Mouse (Mus musculus) neural tube, embryonic 15.5 days (tissue): ENCODE data around the gene Epb41l1. TPM values are rescaled to one million over a fixed set of nuclear protein-coding genes. Genes with fewer than 3 reads are reported as not detected.

Experiments
- ATAC-seq: fragments of 200-750 bp; cut with Nextera tagmentation; 2 replicates; pipeline ENCODE4 v1.8.0; 2017; ENCODE audit warnings: mild to moderate bottlenecking, moderate TSS enrichment, moderate library complexity; ENCODE audit not compliant: low FRiP score
- H3K27ac ChIP-seq: fragments of 300-500 bp; sonication (generic); replicated peaks from 2 replicates; pipeline ENCODE4 v1.5.1; 2015; ENCODE audit warnings: mild to moderate bottlenecking, inconsistent platforms
- H3K27me3 ChIP-seq: fragments of 300-500 bp; sonication (generic); replicated peaks from 2 replicates; pipeline ENCODE4 v1.6.1; 2015; ENCODE audit warnings: inconsistent platforms
- H3K36me3 ChIP-seq: fragments of 300-500 bp; sonication (generic); 2 replicates; pipeline ENCODE4 v1.6.1; 2015; ENCODE audit warnings: inconsistent platforms
- H3K4me1 ChIP-seq: fragments of 300-500 bp; sonication (generic); 2 replicates; pipeline ENCODE4 v1.6.1; 2015; ENCODE audit warnings: inconsistent platforms
- H3K4me2 ChIP-seq: fragments of 300-500 bp; sonication (generic); 2 replicates; pipeline ENCODE4 v1.6.1; 2015; ENCODE audit warnings: inconsistent platforms, mild to moderate bottlenecking, moderate library complexity
- H3K4me3 ChIP-seq: fragments of 300-500 bp; sonication (generic); replicated peaks from 2 replicates; pipeline ENCODE4 v1.5.1; 2015; ENCODE audit warnings: mild to moderate bottlenecking, inconsistent platforms
- H3K9ac ChIP-seq: fragments of 300-500 bp; sonication (generic); replicated peaks from 2 replicates; pipeline ENCODE4 v1.6.1; 2015; ENCODE audit warnings: mild to moderate bottlenecking, inconsistent platforms
- H3K9me3 ChIP-seq: fragments of 300-500 bp; sonication (generic); replicated peaks from 2 replicates; pipeline ENCODE4 v1.6.1; 2016; ENCODE audit warnings: inconsistent platforms
- WGBS: fragments of 180-500 bp; shearing (Covaris S2); methylation state at CpG from one replicate; pipeline ENCODE4 v1.1.7; 2015; ENCODE audit warnings: mixed read lengths; 5-methylcytosine and 5-hydroxymethylcytosine counted together
- polyA plus RNA-seq: library from polyadenylated mRNA; unstranded; fragments of >200 nt; fragmentation: Nextera tagmentation; extraction: Ambion mirVana; gene quantifications from 2 replicates; pipeline ENCODE4 v1.2.1, GENCODE M21; 2015

Gene Epb41l1
- polyA plus RNA-seq, 1 experiment from 2014 or later = 14.8 TPM

DNA sequence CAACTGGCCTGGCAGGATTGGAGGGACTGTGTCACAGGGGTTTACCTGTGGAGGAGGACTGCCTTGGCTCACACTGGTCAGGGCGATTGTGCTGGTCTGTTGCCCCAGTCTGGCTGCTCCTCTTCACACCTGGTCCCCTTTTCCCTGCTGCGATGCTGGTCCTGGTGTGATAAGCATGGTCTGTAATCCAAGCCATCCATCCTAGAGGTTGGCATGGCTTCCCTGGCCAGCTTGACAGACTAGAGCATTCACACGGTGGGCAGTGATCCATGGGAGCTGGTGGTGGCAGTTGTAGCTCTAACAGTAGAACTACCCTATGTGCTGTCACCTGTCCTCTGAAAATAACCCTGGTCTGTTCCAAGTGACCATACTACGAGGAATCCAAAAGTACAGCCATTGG is 43.7 kb downstream of the Epb41l1 start:
- H3K27me3 ChIP-seq = no peaks in the 10 kb centered on the region
- WGBS = 89% methylated on average over 4 of the region's 4 CpGs
- peaks cover 8% of the 10 kb centered on the region; the same call in 1 of the 2 replicates for H3K36me3 ChIP-seq
- peaks cover 29% of the 10 kb centered on the region for H3K4me1 ChIP-seq
- H3K27ac ChIP-seq = no peak overlapping the region
- H3K9ac ChIP-seq = no peak overlapping the region
- ATAC-seq = no peak; the same call in 1 of the 2 replicates
- no peak overlapping the region for H3K4me3 ChIP-seq
- no peak overlapping the region for H3K4me2 ChIP-seq
- H3K9me3 ChIP-seq = no peaks in the 10 kb centered on the region

DNA sequence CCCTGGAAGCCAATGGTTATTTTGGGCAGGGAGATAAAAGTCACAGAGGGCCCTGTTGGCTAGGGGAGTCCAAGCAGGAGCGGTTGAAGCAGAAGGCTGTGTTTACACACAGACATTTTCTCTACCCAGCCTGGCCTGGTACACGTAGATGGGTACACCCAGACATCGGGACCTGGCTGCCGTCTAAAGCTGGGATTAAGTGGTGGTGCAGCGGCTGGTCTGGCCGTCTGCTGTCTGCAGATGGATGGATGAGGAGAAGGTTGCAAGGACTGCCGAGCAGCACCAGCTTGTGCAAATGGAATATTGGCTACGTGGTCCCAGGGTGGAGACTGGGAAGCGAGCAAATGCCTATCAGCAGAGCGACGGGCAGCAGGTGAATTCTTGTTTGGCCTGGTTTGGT is 46.8 kb downstream of the Epb41l1 start:
- Histone ChIP-seq H3K4me2 (no peak overlapping the region), H3K4me1 (peaks cover 15% of the 10 kb centered on the region), H3K27ac (no peak overlapping the region), H3K36me3 (peaks cover 8% of the 10 kb centered on the region; the same call in 1 of the 2 replicates), H3K9me3 (no peaks in the 10 kb centered on the region), H3K9ac (no peak overlapping the region), H3K4me3 (no peak overlapping the region), H3K27me3 (no peaks in the 10 kb centered on the region)
- ATAC-seq = no peak
- 90% methylated on average over 11 of the region's 11 CpGs for WGBS

DNA sequence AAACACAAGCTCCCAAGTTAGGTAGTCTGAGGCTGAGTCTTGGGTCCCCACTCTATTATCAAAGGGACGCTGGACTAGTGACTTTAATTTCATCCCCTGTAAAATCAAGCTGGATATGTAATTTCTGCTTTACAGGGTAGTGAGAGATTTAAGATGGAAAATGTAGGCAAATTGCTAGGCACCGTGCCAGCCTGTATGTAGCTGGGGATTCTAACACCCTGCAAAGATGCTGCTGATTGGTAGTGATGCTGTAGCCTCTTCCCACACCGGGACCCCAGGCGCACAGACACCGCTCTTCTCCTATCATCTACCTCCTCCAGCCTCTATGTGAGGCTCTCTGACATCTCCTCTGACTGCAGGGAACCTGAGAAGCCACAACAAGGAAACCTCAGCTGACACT is 48.2 kb downstream of the Epb41l1 start:
- Histone ChIP-seq H3K27me3 (no peaks in the 10 kb centered on the region), H3K27ac (peak overlapping the region; percentile 55), H3K4me3 (no peak overlapping the region), H3K9me3 (no peaks in the 10 kb centered on the region), H3K4me2 (no peak overlapping the region), H3K36me3 (peaks cover 8% of the 10 kb centered on the region; the same call in 1 of the 2 replicates), H3K4me1 (peaks cover 11% of the 10 kb centered on the region), H3K9ac (no peak overlapping the region)
- WGBS = 71% methylated on average over 5 of the region's 5 CpGs
- no peak for ATAC-seq

DNA sequence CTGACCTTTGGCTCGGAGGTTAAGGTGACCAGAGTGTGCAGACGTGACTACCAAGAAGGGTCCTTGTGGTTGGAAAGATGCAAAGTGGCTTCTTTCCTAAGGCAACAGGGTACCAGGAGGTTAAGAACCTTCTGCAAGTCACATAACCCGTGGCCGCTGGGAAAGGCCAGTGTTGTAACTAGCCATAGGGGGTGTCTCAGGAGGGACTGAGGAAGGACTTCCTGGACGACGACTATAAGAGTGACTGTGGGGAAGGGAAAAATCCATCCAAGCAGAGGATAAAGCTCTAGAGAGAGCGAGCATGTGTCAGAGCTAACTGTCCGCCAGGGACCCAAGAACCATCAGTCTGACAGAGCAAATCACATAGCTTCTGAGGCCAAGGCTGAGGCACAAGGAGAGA is 48.8 kb downstream of the Epb41l1 start:
- ATAC-seq = no peak
- Histone ChIP-seq H3K27me3 (no peaks in the 10 kb centered on the region), H3K4me3 (no peak overlapping the region), H3K27ac (peak overlapping the region; percentile 55; the same call in 1 of the 2 replicates), H3K9ac (no peak overlapping the region), H3K4me1 (peaks cover 17% of the 10 kb centered on the region), H3K36me3 (peaks cover 8% of the 10 kb centered on the region; the same call in 1 of the 2 replicates), H3K4me2 (no peak overlapping the region), H3K9me3 (no peaks in the 10 kb centered on the region)
- WGBS = 78% methylated on average over 8 of the region's 8 CpGs

DNA sequence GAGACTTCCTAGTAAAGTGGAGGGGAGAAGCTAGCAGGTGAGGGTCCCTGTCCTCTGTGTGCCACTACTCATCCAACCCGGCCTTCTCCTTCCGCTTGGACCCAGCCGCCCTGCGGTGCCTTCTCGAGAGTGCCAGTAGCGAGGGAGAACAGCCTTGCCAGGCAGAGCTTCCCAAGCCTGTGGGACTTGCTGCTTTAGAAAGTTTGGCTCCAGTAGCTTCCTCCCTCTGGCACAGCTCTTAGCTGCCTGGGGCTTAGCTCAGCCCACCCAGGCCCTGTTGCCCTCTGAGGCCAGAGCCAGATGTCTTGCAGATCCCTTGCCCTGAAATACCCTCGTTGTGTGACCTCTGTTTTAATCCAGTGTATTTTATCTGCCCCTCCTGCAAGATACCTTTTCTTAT is 50.2 kb downstream of the Epb41l1 start:
- Histone ChIP-seq H3K4me3 (no peak overlapping the region), H3K27ac (no peak overlapping the region), H3K27me3 (no peaks in the 10 kb centered on the region), H3K36me3 (peaks cover 8% of the 10 kb centered on the region; the same call in 1 of the 2 replicates), H3K4me2 (no peak overlapping the region), H3K4me1 (peaks cover 29% of the 10 kb centered on the region), H3K9me3 (no peaks in the 10 kb centered on the region), H3K9ac (no peak overlapping the region)
- WGBS = 81% methylated on average over 7 of the region's 7 CpGs
- no peak for ATAC-seq

DNA sequence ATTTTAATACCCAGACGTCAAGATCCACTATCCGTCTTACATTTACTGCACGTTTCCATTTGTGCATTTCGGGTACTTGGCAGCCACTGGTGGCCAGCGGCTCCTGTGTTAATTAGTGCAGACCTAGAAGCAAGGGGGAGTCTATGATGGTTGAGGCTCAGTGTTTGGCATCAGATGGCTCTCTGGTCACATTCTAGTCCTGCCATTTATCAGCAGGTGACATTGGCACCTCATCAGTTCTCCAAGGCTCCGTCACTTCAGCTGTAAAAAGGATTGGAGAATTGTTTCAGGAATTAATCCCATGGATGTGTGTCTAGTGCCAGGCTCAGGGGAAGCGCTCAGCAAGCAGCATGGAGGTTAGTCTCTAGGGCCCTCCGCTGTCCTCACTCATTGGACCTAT is 51.6 kb downstream of the Epb41l1 start:
- Histone ChIP-seq H3K36me3 (0 out of 2 replicates have a peak, but pooled peaks cover 4% of the 10 kb centered on the region), H3K27me3 (no peaks in the 10 kb centered on the region), H3K9ac (no peak overlapping the region), H3K4me2 (no peak overlapping the region), H3K27ac (no peak overlapping the region), H3K9me3 (no peaks in the 10 kb centered on the region), H3K4me1 (peaks cover 43% of the 10 kb centered on the region), H3K4me3 (no peak overlapping the region)
- whole genome bisulfite sequencing = 78% methylated on average over 8 of the region's 8 CpGs
- ATAC-seq = no peak

DNA sequence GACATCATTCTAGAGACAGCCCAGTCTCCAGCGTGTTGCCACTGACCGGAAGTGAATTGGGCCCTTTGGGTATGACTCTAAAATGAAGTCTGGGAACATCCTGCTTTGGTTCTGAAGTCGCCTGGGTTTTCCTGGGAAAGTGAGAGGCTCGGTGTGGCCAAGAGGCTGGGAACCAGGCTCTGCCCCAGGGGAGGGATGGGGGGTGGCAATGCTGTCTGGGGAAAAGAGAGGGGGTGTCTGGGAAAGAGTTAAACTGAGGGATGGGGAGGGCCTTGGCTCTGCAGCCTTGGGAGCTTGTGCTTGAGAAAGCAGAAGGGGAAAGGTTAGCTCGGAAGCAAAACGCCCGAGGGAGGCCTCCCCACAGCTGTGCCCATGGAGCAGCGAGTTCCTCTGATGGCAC is 53.0 kb downstream of the Epb41l1 start:
- no peak overlapping the region for H3K4me2 ChIP-seq
- H3K27ac ChIP-seq = no peak overlapping the region
- H3K4me3 ChIP-seq = no peak overlapping the region
- no peaks in the 10 kb centered on the region for H3K27me3 ChIP-seq
- H3K9me3 ChIP-seq = no peaks in the 10 kb centered on the region
- no peaks in the 10 kb centered on the region for H3K36me3 ChIP-seq
- WGBS = 65% methylated on average over 8 of the region's 8 CpGs
- peaks cover 50% of the 10 kb centered on the region for H3K4me1 ChIP-seq
- ATAC-seq = no peak
- no peak overlapping the region for H3K9ac ChIP-seq

DNA sequence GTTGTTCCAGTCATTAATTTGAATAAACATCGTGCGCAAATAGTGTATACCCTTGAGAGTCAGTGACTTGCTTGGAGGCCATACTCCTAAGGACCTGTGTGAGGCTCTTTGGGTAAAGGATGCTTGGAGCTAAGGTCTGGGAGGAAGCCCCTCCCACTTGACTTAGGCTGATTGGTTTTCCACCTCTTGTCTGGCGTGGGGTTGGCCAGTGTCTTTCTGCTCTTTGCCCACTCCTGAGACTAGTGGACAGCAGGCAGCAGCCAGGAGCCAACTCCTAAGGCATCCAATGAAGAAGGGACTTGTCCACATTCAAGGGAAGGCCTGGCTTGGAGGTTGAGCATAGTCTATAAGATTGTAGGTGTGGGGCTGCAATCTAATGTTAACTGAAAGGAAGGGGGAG is 53.4 kb downstream of the Epb41l1 start:
- H3K27me3 ChIP-seq = no peaks in the 10 kb centered on the region
- 40% methylated on average over 3 of the region's 3 CpGs for WGBS
- no peak overlapping the region for H3K4me3 ChIP-seq
- H3K4me1 ChIP-seq = peaks cover 50% of the 10 kb centered on the region
- no peak for ATAC-seq
- H3K9me3 ChIP-seq = no peaks in the 10 kb centered on the region
- no peak overlapping the region for H3K9ac ChIP-seq
- H3K36me3 ChIP-seq = no peaks in the 10 kb centered on the region
- H3K4me2 ChIP-seq = peak overlapping the region; percentile 92
- 0 out of 2 replicates have a peak overlapping the region, but pooled peaks have one; percentile 81 for H3K27ac ChIP-seq

DNA sequence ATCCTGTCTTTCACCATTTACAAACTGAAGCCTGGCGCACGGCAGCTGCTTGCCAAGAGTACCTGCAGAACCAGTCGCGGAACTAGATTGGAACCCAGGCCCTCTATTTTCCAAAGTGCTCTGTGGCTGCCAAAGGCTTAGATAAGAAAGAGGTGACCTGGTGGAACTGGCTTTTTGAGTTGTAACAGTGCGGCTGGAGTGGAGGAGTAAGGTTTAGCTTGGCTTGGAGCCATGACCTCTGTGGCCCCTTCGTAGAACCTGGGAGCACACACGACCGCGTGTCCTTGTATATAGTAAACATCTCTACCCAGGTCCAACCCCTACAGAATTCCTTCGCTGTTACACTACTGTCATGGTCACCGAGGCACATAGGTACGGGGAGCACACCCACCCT is 54.2 kb downstream of the Epb41l1 start:
- 30% methylated on average over 12 of the region's 12 CpGs for WGBS
- H3K4me1 ChIP-seq = peaks cover 46% of the 10 kb centered on the region

DNA sequence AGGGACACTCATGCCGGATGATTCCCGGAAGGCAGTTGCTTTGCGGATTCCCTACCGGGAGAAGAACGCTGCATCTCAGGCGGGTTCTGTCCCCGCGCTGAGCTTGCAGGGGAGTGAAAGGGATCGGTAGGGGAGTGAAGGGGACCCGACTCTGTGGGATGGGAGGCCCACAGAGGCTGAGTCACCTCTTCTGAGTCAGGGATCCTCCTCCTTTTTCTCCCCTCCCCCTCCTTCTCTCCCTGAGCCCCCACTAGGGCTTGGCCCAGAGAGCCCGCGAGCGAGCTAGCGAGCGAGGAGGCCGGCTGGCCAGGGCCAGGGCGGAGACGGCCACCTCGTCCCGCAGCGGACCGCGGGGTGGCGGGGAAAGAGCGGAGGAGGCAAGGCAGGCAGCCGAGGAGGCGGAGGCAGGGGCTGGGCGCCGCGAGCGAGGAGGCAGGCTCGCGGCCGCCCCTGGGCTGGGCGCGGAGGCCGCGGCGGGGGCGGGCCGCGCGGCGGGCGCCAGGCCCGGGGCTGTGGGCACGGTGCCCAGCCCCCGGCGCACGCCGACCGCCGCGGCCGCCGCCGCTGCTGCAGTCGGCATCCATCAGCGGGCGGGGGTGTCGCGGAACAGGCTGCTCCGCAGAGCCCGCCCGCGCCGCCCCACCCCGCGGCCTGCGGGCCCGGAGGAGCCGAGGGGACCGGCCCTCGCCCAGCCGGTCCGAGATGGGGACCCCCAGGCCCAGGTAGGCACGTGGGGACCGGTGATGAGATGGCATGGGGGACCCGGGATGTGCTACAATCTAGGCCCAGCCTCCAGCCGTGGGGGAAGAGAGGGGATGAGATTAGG is 54.8 kb downstream of the Epb41l1 start:
- peak overlapping the region; percentile 92 for H3K4me2 ChIP-seq
- peak overlapping the region; percentile 81 for H3K27ac ChIP-seq
- peak overlapping the region; percentile 64 for H3K4me3 ChIP-seq
- no peaks in the 10 kb centered on the region for H3K36me3 ChIP-seq
- H3K4me1 ChIP-seq = peaks cover 46% of the 10 kb centered on the region
- ATAC-seq = peak; percentile 77
- WGBS = under 1% methylated on average over 61 of the region's 80 CpGs
- no peaks in the 10 kb centered on the region for H3K27me3 ChIP-seq
- no peaks in the 10 kb centered on the region for H3K9me3 ChIP-seq
- peak overlapping the region; percentile 84 for H3K9ac ChIP-seq

More for the DNA sequence above, 54.2 kb downstream of the Epb41l1 start:
- Histone ChIP-seq H3K4me3 (peak overlapping the region; percentile 64), H3K4me2 (peak overlapping the region; percentile 92), H3K9ac (peak overlapping the region; percentile 84), H3K9me3 (no peaks in the 10 kb centered on the region), H3K27me3 (no peaks in the 10 kb centered on the region), H3K36me3 (no peaks in the 10 kb centered on the region), H3K27ac (peak overlapping the region; percentile 81)
- peak; percentile 40 for ATAC-seq

DNA sequence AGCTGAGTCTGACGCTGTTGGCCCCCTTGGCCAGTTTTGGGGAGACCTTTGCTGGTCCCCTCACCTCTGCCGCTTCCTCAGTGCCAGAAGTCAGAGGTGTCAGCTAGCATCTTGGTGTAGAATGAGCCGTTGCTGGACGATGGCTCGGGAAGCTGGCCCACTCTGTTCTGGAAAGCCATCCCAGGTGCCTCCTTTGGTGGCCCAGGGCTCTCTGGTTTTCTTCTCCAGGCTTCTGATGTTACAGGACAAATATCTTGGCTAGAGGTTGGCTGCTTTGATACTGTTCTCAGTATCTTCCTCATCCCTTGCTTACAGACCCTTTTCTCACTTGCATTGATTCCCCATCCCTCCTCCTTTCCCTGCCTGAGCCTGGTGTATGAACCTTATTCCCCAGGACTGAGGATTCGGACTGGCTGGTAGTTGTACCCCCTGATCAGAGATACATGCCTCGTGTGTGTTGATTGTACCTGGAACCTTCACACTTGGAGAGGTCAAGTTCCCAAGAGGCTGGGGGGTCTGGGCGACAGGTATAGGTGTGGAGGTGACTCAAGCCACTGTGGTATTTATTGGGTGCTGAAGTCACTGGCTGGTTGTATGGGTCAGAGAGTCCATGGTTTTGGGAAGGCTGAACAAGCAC is 55.5 kb downstream of the Epb41l1 start:
- Histone ChIP-seq H3K4me1 (peaks cover 44% of the 10 kb centered on the region), H3K9ac (peak overlapping the region; percentile 84), H3K4me2 (peak overlapping the region; percentile 92), H3K9me3 (no peaks in the 10 kb centered on the region), H3K27ac (peak overlapping the region; percentile 81), H3K36me3 (no peaks in the 10 kb centered on the region), H3K27me3 (no peaks in the 10 kb centered on the region), H3K4me3 (peak overlapping the region; percentile 64)
- WGBS = 22% methylated on average over 8 of the region's 8 CpGs
- peak; percentile 6; the same call in 1 of the 2 replicates for ATAC-seq

DNA sequence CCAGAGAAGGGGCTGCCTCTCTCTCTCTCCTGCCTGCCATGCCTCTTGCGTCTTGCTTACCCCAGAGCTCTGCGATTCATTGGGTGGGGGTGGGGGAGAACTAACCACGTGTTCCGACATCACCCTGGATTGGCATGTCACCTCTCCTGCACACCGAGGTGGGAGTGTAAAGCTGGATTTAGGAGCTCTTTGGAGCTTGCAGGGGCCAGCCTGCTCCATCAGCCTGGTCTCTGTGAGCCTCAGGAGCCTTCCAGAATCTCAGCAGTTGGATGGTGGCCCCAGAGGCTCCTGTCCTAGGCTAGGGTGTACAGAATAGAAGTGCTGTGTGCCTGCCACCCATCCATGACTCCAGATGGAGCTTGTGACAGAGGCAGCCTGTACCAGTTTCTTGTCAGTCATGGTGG is 56.0 kb downstream of the Epb41l1 start:
- Histone ChIP-seq H3K4me1 (peaks cover 44% of the 10 kb centered on the region), H3K27ac (no peak overlapping the region), H3K9ac (no peak overlapping the region), H3K4me2 (peak overlapping the region; percentile 92), H3K9me3 (no peaks in the 10 kb centered on the region), H3K4me3 (peak overlapping the region; percentile 64), H3K27me3 (no peaks in the 10 kb centered on the region), H3K36me3 (no peaks in the 10 kb centered on the region)
- ATAC-seq = no peak
- WGBS = 46% methylated on average over 5 of the region's 5 CpGs
